Mouse (Mus musculus): ENCODE data around the gene Drd5. TPM values are rescaled to one million over a fixed set of nuclear protein-coding genes. Genes with fewer than 3 reads are reported as not detected.

Gene Drd5
- total RNA-seq, 2 experiments from 2014 or later: not detected

DNA sequence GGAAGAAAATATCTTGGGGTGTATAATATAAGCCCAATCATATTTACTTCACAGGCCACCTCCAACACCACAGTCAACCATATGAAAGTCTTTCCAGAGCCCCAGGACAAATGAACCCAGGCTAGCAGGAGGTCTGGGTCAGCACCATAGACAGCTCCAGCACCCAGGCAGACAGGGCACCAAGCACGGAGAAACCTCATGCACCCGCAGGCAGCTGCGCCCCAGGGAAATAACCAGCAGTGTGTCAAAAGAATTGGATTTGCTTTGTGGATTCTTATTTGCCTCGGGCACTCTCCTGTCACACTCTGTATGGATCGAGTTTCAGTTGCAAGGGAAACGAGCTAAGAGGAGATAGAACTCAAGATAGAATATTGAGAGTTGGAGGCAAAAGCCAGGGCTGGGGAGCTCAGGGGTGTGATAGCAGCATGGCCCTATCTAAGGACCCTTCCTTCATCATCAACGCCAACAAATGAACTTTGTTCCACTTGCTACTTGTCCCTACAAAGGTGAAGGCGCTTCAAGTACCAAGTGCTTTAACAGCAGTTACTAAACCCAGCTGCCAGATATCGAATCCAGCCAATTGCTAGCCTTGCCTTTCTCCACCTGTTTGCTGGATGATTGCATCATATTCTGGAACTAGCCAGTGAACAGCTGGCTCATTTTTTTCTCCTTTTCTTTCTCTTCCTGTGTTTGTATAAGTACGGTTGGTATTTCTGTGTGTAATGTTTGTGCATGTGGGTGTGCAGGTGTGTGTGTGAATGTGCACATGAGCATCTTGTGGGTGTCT lies 27.7 kb downstream of the Drd5 start:
- intact Hi-C loops (cut with DNase I): no loop called here
- no peak for DNase-seq

DNA sequence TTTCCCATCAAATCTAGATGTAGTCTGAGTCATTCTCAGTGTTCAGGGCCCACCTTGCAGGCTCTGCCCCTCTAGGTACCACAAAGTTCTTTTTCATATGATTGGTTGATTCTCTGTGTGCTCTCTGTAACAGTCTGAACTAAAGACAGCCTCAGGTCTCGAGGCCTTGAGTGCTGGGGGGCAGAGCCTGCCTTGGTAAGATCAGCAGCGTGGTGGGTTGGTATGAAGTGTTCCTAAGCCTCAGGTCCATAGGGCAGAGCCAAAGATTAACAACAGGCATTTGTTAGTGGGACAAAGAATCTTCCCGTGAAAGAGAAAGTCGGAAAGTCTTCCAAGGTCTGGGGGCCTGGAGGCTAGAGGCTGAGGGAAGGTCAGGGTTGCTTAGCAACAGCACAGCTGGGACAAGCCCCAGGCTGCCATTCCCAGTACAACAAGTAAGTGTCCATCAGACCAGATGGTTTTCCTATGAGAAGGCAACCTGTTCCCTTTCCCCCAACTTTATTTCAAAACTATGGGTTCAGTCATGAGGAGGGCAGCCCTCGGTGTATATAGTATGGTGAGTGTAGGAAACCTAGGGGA lies 31.3 kb downstream of the Drd5 start:
- no peak for DNase-seq
- intact Hi-C loops (cut with DNase I): no loop called here

DNA sequence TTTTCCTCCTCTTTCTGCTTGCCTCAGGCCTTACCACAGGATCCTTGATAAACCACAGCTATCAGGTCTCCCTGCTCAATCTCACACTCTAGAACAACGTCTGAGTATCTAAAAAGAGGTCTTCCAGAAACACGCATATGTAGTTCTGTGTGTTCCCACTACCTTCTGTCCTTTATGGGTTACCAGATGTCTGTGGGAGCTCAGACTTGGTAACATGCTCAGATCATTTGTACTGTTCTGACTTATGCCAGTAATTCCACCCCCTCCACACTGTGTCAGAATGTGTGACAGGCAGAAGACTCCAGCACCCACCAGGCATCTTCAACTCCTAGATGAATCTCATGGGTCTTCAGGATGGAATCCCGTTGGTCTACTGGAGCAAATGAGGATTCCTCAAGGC lies 37.8 kb downstream of the Drd5 start:
- intact Hi-C loops (cut with DNase I): no loop called here
- no peak for DNase-seq

DNA sequence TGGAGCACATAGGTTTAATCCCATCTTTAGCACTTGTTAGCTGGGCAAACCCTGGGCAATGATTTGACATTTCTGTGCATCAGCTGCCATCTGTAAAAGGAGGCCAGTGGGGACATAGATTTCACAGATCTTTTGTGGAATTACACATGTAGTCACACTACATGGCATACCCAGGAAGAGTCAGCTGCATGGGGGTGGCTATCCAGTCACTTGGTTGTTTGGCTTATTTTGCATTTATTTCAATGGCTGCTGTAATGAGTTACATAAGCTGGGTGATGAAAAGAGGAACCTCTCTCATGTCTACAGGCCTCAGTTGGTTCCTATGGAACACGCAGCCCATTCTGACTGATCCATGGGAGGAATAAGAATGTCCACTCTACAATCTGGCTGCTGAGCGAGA lies 40.5 kb downstream of the Drd5 start:
- intact Hi-C loops (cut with DNase I): no loop called here
- DNase-seq: no peak

DNA sequence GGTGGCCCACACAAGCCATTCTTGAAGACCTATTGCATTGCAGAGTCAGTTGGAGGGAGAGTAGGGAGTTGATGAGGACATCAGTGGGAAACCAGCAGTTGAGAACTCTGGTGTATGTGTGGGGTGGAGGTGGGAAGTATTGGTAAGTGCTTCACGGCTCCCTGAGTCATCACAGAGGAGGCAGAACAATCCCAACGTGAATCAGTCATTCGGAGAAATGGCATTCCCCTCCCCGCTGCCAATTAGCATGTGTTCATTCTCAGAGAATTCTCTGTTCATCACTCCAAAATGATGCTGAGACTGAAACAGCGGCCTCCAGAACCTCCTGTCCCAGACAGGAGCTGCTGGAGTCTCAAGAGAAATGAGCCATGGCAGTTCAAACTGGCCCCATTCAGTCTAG lies 45.2 kb downstream of the Drd5 start:
- DNase-seq: no peak
- intact Hi-C loops (cut with DNase I): no loop called here

DNA sequence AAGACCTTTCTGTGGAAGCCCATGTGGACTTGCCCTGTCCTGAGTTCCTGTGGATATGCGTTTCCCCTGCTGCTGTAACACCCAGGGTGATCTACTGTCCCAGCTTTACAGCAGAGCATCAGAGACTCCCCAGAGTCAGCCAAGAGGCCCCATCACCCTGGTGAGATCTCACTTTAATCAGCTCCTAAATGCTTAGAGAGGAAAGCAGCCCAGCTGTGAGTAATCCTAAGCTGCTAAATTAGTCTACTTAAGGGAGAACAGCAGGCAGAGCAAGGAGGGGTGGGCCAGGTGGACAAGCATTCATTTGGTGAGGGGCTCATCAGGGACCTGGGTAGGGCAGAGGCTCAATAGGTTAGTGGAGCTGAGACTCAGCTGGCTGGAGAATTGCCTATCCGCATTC lies 46.4 kb downstream of the Drd5 start:
- intact Hi-C loops (cut with DNase I): no loop called here
- no peak for DNase-seq

DNA sequence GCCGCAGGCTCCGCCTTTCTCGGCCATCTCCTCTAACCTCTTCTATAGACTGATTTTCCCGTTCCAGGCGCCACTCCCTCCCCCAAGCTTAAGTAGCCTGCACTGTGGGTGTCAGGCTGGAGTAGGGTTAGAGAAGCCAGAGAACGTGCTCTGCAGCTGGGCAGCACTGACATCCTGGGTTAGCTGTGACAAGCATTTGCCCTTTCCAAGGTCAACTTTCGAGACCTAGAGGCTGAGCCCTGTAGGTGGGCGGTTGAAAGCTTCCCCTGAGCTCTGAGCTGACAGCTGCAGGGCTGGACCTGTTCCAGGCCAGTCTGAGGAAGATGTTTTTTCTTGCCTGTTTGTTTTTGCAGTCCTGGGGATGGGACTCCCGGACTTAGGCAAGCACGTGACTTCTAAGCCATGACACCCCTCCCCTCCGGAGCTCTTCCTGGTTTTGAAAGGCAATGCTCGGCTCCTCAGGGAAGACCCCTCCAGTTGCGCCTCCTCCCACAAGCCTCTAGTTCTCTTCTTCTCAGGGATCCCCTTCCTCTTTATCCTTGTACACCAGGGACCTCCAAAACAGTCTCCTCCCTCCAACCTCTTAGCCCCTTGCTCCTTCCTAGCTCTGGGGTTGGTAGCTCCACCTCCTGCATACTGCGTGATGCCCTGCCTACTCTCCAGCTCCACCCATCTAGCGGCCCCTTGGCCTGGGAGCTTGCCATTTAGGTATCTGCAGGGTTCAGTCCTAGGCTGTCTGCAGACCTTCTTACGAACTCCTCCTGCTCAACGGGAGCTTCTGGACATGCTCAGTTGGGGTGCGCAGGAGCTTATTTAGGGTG lies 47.7 kb downstream of the Drd5 start:
- peak in 1 of 2 experiments; percentile 22 for DNase-seq
- intact Hi-C loops (cut with DNase I): no loop called here

DNA sequence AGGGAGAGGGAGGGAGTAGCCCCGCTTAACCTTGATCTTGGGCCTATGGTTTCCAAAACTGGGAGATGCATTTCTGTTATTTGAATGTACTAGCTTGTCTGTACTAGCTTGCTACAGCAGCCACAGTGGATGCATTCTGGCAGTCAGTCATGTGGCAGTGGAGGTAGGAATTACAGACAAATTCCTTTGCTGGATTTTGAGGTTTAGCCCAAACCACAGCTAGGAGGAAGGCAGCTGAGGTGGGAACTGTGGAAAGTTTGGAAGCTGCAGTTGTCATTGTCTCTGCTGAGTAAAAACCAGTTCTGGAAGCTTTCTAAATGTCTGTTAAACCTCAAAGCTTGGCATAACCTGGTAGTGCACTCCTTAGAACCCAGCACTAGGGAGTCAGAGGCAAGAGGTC lies 52.1 kb downstream of the Drd5 start:
- intact Hi-C loops (cut with DNase I): no loop called here
- DNase-seq: no peak

Other genes with a start within 250 kb of the Drd5 start
- 1 to 10 TPM; 2.7 to 2.9 TPM for gene Nsg1, start 159.5 kb upstream of the Drd5 start, total RNA-seq (2021)
- 1 to 10 TPM; 2.1 to 3.8 TPM for gene Zbtb49, start 98.9 kb upstream of the Drd5 start, total RNA-seq (2021)
- 10 to 100 TPM; 13.0 to 19.1 TPM for gene Lyar, start 98.9 kb upstream of the Drd5 start, total RNA-seq (2021)
- 1 to 10 TPM; 8.3 to 8.7 TPM for gene Tmem128, start 59.2 kb upstream of the Drd5 start, total RNA-seq (2021)
- under 1 TPM; 0.13 to 0.25 TPM for gene Otop1, start 43.4 kb upstream of the Drd5 start, total RNA-seq (2021)
- gene Slc2a9, start 183.8 kb downstream of the Drd5 start, total RNA-seq (2021): under 1 TPM; 0.44 to 0.59 TPM
- gene Wdr1, start 243.9 kb downstream of the Drd5 start, total RNA-seq (2021): 10 to 100 TPM; 54.1 to 58.0 TPM